Mouse (Mus musculus) limb, embryonic 14.5 days (tissue): ENCODE measurements around the gene Plcb4. TPM values are rescaled to one million over a fixed set of nuclear protein-coding genes. Genes with fewer than 3 reads are reported as not detected.
"Not testable (repeated sequence)": the region's sequence is repeated elsewhere in the genome, so short reads cannot be mapped to it uniquely, and the experiment has no call there.

ENCODE experiments used
- ATAC-seq: fragments of 200-750 bp; cut with Nextera tagmentation; 2 replicates; pipeline ENCODE4 v1.8.0; 2017; ENCODE audit warnings: low read depth, moderate number of reproducible peaks, moderate TSS enrichment; ENCODE audit not compliant: low FRiP score
- DNase-seq: peaks from one replicate; pipeline ENCODE4 v3.0.0-alpha.2; 2015; ENCODE audit warnings: low spot score
- H3K27ac ChIP-seq: fragments of 300-500 bp; sonication (generic); replicated peaks from 2 replicates; pipeline ENCODE4 v1.5.1; 2014; ENCODE audit warnings: low read depth, mild to moderate bottlenecking, low read length, moderate library complexity, mixed read lengths
- H3K27me3 ChIP-seq: fragments of 300-500 bp; sonication (generic); 2 replicates; pipeline ENCODE4 v1.6.1; 2014; ENCODE audit warnings: low read length, mixed read lengths; ENCODE audit not compliant: control insufficient read depth, insufficient read depth
- H3K36me3 ChIP-seq: fragments of 300-500 bp; sonication (generic); 2 replicates; pipeline ENCODE4 v1.6.1; 2014; ENCODE audit warnings: mild to moderate bottlenecking, low read length, moderate library complexity, mixed read lengths; ENCODE audit not compliant: control insufficient read depth, insufficient read depth
- H3K4me1 ChIP-seq: fragments of 300-500 bp; sonication (generic); 2 replicates; pipeline ENCODE4 v1.6.1; 2014; ENCODE audit warnings: antibody characterized with exemption, low read length, mixed read lengths; ENCODE audit not compliant: control insufficient read depth, insufficient read depth
- H3K4me2 ChIP-seq: fragments of 300-500 bp; sonication (generic); replicated peaks from 2 replicates; pipeline ENCODE4 v1.6.1; 2014; ENCODE audit warnings: low read depth, mild to moderate bottlenecking, low read length, moderate library complexity; ENCODE audit not compliant: severe bottlenecking
- H3K4me3 ChIP-seq: fragments of 300-500 bp; sonication (generic); replicated peaks from 2 replicates; pipeline ENCODE4 v1.5.1; 2014; ENCODE audit warnings: low read length
- H3K9ac ChIP-seq: fragments of 300-500 bp; sonication (generic); 2 replicates; pipeline ENCODE4 v1.6.1; 2014; ENCODE audit warnings: mild to moderate bottlenecking, low read depth, low read length, moderate library complexity; ENCODE audit not compliant: severe bottlenecking
- H3K9me3 ChIP-seq: fragments of 300-500 bp; sonication (generic); 2 replicates; pipeline ENCODE4 v1.6.1; 2016; ENCODE audit warnings: low read length; ENCODE audit not compliant: control insufficient read depth
- POLR2A ChIP-seq: fragments of 200-500 bp; IDR thresholded peaks from 2 replicates; pipeline ENCODE4 v1.8.0; 2012; ENCODE audit warnings: inconsistent platforms, mild to moderate bottlenecking, moderate library complexity, borderline replicate concordance; ENCODE audit not compliant: insufficient read depth, insufficient read length; ENCODE audit errors: extremely low read depth
- WGBS: fragments of 180-500 bp; shearing (Covaris S2); extraction: QIAGEN DNeasy Blood & Tissue Kit; methylation state at CpG from one replicate; pipeline ENCODE4 v1.1.7; 2014; 5-methylcytosine and 5-hydroxymethylcytosine counted together
- polyA plus RNA-seq, 2 experiments: library from polyadenylated mRNA; depleted of rRNA in 1 of 2; stranded (reverse) in 1 of 2; unstranded in 1 of 2; fragments of >200 nt; fragmentation: Nextera tagmentation in 1 of 2; extraction: Ambion mirVana in 1 of 2; gene quantifications; 2 replicates each; pipeline versions ENCODE4 v1.2.1 to v1.2.3; 2012 to 2014

The Plcb4 gene
- polyA plus RNA-seq, 2 experiments = 13.1 to 23.1 TPM

DNA sequence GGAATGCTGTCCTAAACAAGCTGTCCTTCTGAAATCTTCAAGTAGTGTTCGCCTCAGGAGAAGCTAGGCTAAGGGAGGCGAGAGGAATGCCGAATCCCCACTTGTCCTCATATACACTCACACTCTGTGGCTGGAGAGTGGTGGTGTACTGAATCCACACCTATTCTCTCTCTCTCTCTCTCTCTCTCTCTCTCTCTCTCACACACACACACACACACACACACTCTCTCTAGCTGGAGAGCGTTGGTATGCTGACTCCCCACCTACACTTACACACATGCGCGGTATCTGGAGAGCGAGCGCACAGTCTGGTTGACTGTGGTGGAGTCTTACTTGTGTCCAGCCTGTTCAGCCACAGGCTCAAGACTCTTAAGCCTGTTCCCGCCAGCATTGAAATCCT lies 68.3 kb downstream of the Plcb4 start:
- TF ChIP-seq POLR2A = no peak
- H3K4me3 ChIP-seq = no peak overlapping the region
- H3K27ac ChIP-seq = no peak overlapping the region
- H3K4me1 ChIP-seq = no peaks in the 10 kb centered on the region
- no peak for ATAC-seq
- no peak overlapping the region for H3K9ac ChIP-seq
- WGBS = 81% methylated on average over 9 of the region's 9 CpGs
- H3K36me3 ChIP-seq = no peaks in the 10 kb centered on the region
- no peaks in the 10 kb centered on the region for H3K27me3 ChIP-seq
- H3K9me3 ChIP-seq = no peaks in the 10 kb centered on the region
- DNase-seq = no peak
- no peak overlapping the region for H3K4me2 ChIP-seq

DNA sequence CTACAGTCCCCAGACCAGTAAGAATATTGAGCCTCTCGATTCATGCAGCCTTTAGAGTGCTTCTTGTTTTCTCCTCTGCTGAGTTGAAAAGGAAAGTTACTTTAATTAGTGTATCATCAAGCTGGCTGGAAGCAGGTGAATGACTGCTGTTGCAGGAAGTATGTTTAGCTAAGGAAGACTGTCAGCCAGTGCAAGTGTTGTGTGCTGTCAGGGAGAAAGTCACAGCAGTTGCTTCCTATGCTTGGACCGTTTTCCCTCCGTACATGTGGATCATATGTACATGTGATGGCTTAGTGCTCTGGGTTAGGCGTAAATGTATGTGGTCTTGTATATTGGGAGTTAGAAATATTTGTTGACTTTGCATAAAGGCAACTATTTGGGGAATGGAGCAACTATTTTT lies 69.1 kb downstream of the Plcb4 start:
- ATAC-seq (no peak), DNase-seq (no peak)
- H3K4me2 ChIP-seq = no peak overlapping the region
- no peak overlapping the region for H3K9ac ChIP-seq
- H3K27ac ChIP-seq = no peak overlapping the region
- no peaks in the 10 kb centered on the region for H3K36me3 ChIP-seq
- TF ChIP-seq POLR2A = no peak
- no peaks in the 10 kb centered on the region for H3K9me3 ChIP-seq
- no peaks in the 10 kb centered on the region for H3K4me1 ChIP-seq
- H3K4me3 ChIP-seq = no peak overlapping the region
- 74% methylated on average over 4 of the region's 4 CpGs for WGBS
- H3K27me3 ChIP-seq = no peaks in the 10 kb centered on the region

DNA sequence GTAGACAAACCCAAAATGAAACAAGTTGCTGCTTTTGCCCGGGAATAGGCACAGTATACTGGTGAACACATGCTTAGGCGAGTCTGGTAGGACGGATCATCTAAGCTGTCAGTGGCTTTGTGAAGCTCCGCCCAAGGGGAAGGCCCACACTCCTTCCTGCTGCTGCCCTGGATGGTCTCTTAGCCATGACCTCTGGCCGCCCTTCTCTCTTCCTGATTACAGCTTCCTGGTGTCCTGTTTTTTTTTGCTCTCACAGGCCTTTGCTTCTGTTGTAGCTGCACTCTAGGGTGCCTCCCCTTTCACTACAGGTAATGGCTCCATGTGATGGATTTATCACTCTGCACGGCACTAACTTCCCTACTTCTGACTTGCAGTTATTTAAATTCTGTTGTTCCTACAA lies 72.8 kb downstream of the Plcb4 start:
- no peaks in the 10 kb centered on the region for H3K9me3 ChIP-seq
- no peak overlapping the region for H3K4me2 ChIP-seq
- no peak overlapping the region for H3K9ac ChIP-seq
- no peaks in the 10 kb centered on the region; the same call in 1 of the 2 replicates for H3K4me1 ChIP-seq
- H3K36me3 ChIP-seq = no peaks in the 10 kb centered on the region
- DNase-seq = no peak
- no peak for ATAC-seq
- WGBS = 67% methylated on average over 6 of the region's 6 CpGs
- no peak overlapping the region for H3K4me3 ChIP-seq
- H3K27me3 ChIP-seq = no peaks in the 10 kb centered on the region
- no peak for TF ChIP-seq POLR2A
- no peak overlapping the region for H3K27ac ChIP-seq

DNA sequence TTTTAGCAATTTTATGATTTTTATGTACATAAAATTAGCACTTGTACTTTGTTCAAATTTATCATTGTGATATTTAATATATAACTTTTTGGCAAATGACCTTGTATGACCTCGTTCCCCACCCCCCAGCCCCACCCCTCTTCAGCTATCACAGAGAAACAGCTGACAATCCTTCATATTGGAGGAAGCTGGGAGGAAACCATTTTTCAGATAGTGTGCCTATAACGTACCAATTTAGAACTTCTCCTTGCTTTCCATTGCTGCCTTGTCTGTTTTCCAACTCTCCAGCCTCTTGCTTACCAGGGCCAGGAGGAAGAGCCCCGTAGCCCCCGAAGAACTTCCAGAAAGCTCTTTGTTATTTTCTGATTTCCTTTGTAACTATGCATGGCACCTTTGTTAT lies 73.8 kb downstream of the Plcb4 start:
- no peak overlapping the region for H3K27ac ChIP-seq
- H3K36me3 ChIP-seq = no peaks in the 10 kb centered on the region

DNA sequence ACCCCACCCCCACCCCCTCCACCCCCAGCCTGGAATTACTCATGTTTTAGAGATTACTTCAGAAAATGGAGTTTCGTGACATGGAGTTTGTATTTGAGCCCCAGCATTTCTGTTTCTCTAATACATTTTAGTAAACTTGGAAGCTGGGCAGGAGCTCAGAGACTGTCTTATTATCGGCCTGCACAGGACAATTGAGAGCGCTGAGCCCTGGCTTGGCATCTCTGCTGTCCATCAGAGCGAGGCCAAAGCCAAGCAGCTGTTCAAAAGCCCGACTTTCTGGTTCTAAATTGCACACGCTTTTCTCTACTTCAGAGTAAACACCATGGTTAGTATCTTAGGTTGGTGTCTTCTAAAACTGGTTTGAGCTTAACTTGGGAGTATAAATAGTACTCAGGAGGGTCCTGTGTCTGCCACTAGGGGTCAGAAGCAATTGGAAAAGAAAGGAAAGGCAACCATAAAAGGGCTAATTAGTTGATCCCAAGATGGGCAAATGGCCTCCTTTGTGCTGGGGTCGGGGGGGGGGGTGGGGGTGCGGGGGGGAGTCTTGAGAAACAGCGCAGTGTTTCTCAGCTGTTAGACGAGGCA lies 75.2 kb downstream of the Plcb4 start:
- WGBS = 39% methylated on average over 10 of the region's 10 CpGs
- DNase-seq = no peak
- no peak overlapping the region for H3K4me2 ChIP-seq

More for the DNA sequence above, 73.8 kb downstream of the Plcb4 start:
- WGBS = 85% methylated on average over 4 of the region's 4 CpGs
- Histone ChIP-seq H3K4me2 (no peak overlapping the region), H3K9me3 (no peaks in the 10 kb centered on the region), H3K4me3 (no peak overlapping the region), H3K9ac (no peak overlapping the region), H3K4me1 (no peaks in the 10 kb centered on the region; the same call in 1 of the 2 replicates), H3K27me3 (no peaks in the 10 kb centered on the region)
- DNase-seq (no peak), ATAC-seq (no peak)
- TF ChIP-seq POLR2A = no peak

DNA sequence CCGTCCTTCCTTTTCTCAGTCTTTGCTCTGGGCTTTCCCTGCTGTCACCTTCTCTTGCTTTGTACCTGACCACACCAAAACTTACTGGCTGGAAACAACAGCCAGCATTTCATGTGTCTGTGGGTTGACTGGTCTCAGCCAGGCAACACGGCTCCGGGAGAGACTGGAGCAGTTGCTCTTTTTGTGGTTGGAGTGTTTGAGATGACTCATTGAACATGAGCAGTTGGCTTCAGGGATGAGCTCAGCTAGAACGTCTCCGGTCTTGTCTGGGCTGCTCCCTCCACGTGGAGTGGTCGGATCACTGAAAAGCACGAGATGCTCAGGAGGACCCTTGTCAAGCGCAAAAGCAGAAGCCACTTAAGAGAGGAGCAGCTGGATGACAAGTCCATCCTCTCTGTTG lies 78.7 kb downstream of the Plcb4 start:
- Histone ChIP-seq H3K27me3 (no peaks in the 10 kb centered on the region), H3K4me1 (no peaks in the 10 kb centered on the region; the same call in 1 of the 2 replicates), H3K4me2 (no peak overlapping the region), H3K9ac (no peak overlapping the region), H3K36me3 (no peaks in the 10 kb centered on the region), H3K9me3 (no peaks in the 10 kb centered on the region), H3K27ac (no peak overlapping the region), H3K4me3 (no peak overlapping the region)
- no peak for TF ChIP-seq POLR2A
- 85% methylated on average over 9 of the region's 9 CpGs for WGBS
- no peak for DNase-seq
- ATAC-seq = no peak

More for the DNA sequence above, 75.2 kb downstream of the Plcb4 start:
- no peaks in the 10 kb centered on the region for H3K36me3 ChIP-seq
- no peak for TF ChIP-seq POLR2A
- no peaks in the 10 kb centered on the region; the same call in 1 of the 2 replicates for H3K4me1 ChIP-seq
- no peaks in the 10 kb centered on the region for H3K9me3 ChIP-seq
- no peak overlapping the region for H3K4me3 ChIP-seq
- H3K27me3 ChIP-seq = no peaks in the 10 kb centered on the region
- H3K27ac ChIP-seq = no peak overlapping the region
- H3K9ac ChIP-seq = no peak overlapping the region
- ATAC-seq = no peak

DNA sequence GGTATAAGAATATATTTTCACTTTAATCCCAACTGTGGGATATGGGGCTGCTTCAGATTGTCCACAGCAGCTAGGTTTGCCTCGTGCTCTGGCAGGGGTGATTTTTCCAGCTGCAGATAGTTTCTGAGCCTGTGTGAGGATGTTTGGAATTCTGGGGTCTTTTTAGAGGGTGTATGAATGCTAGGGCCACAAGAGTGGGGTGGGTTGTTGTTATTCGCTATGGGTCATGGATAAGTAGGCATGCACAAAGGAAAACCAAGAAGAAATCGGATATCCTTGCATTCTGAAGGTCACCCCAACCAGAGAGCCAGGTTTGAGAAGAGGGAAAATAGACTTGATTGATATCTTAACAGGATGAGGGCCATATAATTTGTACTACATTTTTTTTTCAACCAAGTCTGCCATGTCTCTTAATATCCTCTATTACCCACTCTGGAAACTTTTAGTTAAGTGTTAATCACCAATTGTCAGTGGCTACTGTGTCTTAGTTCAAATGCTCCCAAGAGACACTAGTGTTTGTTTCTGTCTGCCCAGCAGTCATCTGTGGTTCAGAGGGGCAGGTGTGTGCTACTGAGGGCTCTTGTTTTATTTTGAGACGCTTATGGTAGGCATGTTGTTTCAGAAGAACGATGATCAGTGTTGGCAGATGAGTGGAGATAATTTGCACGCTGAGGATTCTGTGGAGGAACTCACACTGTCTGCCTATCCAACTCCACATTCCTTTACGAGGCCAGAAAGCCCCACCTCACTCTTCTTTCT lies 79.4 kb downstream of the Plcb4 start:
- not testable (repeated sequence) for H3K36me3 ChIP-seq, DNase-seq, H3K9me3 ChIP-seq, H3K4me3 ChIP-seq, H3K9ac ChIP-seq, H3K27ac ChIP-seq, H3K4me1 ChIP-seq, H3K27me3 ChIP-seq, ATAC-seq, H3K4me2 ChIP-seq
- WGBS = 84% methylated on average over 7 of the region's 7 CpGs
